Mouse (Mus musculus) thymus, postnatal 14 days (tissue): Measurements from ENCODE around the gene Gm11077.
A peak's percentile ranks its signal among the peaks of the same experiment; 100 is the strongest.

ENCODE experiments used
- DNase-seq: peaks from one replicate; pipeline ENCODE4 v3.0.0; 2021

Gm11077 gene

DNA sequence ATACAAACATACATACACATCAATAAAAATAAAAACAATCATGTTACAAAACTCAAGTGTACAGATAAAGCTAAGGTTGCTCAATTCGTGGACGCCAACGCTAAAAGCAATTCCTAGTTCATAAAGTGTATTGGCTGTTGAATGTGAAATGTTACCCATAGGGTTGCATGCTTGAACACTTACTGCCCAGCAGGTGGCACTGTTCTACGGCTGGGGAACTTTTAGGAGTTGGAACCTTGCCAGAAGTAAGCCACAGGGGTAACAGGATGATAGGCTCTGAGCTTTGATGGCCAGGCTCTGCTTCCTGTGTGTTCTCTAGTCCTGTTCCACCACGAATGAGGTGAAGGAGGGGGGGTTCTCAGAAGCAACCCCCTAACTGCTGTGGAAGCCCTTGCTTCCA is at the start of gene Gm11077:
Gene Gm11077, plus strand, starts transcription at position 13 of the 400 bp plus-strand sequence.
- DNase-seq, result no peak

DNA sequence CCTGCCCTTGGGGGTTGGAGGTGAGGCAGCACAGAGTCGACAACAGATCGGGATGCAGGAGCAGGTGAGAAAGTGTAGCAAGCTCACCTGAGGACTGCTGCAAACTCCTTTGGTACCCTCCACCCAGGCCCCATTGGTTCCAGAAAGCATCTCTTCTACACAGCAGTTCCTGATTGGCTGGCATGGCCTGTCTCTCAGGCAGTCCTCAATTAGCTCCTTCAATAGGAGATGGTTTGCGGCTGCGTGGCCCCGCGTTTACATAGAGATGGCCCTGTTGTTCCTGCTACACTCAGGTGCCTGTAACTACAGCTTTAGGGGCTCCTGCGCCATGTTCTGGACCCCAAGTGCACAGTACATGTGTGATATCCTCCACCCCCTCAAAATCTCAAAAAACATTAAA is 48.4 kb upstream of the Gm11077 start:
- no peak for DNase-seq

DNA sequence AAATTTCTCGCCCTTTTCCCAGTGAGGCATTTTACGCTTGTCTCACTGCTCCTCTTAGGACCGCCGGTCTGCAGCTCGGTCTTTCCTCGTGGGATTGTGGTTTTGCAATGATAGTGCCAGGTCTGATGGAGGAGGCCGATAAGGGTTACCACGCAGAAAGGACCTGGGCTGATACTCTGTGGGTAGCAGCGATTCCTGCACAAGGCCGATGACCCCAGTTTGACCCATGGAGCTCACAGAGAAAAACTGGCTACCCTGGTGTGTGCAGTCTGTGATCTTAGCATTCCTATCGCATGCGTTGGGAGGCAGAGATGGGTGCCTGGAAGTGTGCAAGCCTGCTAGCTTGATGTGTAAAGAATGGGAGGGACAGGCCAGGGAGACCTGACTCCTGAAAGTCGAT is 46.3 kb upstream of the Gm11077 start:
- no peak for DNase-seq

DNA sequence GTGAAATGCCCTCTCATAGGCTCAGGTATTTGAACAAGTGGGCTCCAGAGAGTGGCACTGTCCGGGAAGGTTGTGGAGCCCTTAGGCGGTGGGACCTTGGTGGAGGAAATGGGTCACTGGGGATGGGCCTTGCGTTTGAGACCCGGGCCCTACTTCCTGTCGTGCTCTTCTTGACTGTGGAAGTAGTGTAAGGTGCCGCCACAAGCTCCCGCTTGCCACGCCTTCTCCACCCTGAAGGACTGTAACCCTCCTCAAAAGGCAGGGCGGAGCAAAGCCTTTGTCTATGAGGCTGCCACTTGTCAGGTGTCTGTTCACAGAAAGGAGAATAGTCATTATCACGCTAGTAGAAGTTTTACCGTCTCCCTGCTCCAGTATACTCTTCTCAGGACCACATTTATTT is 44.7 kb upstream of the Gm11077 start:
- DNase-seq, result peak; percentile 18

DNA sequence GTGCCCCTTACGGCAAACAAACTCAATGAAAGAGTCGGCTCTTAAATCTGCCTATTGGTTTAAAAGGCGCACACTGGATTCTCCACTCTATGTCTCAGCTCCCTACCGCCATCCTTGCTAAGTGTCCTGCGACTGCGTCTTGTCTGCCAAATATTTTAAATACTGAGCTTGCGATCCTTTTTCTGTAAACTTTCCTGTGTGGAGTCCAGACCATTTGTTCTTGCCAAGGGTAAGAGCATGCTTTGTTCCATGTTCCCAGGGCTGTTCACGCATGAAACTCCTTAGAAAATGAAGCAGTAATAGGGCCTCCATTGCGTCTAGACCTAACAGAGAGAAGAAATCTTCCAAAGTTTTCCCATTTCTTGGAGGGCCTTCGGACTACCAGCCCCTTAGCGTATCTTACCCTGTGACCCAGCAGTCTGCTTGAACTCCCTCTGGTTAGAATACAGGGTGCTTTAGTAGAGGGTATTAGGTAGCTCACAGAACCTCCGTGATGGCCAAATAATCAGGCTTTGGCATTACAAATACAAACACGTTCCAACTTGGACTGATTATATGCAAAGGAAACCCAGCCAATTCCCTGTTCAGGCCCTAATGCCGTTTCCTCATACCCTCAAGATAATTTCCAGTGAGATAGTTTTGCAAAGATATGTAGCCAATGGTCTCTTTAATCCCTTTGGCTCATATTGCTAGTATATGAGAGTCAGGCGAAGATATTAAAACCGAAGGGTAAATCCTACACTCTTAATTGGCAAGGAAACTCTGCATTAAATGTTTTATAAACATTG is 39.3 kb upstream of the Gm11077 start:
- DNase-seq, result no peak

DNA sequence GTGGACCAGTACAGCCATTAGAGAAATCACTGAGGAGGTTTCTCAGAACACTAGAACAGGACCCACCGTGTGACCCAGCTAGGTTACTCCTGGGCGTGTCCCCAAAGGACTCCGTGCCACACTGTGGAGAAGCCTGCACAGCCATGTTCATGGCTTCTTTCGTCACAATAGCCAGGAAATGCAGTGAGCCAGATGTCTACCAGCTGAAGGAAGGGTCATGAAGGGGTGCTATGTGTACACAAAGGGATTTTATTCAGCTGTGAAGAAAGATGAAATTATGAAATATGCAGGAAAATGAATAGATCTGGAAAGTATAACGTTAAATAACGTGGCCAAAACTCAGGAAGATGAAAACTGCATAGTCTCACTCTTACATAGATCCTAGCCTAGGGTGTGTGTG is 36.9 kb upstream of the Gm11077 start:
- DNase-seq, result no peak

DNA sequence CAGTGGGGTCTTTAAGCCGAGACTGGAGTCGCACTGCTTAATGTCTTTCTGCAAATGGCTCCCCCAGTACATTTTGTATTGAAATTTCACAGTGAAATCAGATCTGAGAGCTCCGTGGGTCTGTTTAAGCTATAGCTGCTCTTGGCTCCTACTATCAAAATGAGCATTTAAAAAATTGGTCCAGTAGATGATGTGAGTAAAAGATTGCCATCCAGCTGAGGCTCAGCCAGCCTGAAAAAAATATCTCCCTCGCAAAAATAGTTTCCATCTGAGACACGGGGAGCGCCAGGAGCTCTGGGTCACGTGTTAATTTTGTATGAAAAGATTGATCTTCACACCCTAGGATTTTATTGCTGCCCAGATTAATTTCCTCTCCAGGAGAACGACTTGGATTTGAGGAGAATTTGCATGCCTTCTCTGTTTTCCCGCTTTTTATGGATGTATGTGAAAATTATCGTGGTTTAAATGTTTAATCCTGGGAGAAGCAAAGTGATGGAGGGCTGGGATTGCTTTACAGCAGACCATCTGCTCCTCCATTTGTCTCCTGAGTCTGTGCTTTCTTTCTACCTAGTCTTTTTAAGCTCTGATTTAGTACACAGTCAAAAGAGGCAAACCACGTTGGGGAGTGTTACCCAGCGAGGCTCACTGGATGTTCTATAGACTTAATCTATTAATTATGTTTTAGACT is 32.7 kb upstream of the Gm11077 start:
- no peak for DNase-seq

DNA sequence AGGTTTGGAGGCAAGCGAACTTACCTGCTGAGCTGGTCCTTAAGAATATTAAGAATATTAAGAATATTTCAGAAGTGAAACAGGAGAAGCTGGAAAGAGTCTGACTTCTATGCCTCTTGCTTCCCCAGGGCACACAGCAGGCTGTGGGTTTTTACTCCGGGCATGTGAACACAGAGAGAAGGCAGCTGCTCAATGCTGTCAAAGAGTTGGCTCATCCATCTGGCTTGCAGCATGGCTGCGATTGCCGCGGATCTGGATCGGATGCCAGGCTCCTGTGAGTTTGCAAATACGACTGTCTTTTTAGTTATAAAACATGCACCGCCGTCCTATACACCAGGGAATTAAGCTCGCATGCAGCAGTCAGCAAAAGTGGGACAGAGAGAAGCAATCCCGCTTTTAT is 31.1 kb upstream of the Gm11077 start:
- no peak for DNase-seq

DNA sequence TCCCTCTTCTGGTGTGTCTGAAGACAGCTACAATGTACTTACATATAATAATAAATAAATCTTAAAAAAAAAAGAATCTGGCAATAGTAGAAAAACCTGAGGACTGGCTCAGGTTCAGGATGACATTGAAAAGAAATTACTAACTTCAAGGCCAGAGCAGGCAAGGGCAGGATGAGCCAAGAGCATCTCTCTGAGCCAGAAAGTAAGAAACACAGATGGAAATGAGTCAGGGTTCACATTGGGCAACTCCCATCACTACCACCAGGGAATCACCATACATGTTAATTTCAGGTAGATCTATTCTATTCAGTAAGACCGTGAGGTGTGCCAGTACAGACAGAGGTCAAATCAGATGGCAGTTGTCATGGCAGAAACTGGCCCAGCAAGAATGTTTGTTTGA is 30.5 kb upstream of the Gm11077 start:
- DNase-seq, result no peak

DNA sequence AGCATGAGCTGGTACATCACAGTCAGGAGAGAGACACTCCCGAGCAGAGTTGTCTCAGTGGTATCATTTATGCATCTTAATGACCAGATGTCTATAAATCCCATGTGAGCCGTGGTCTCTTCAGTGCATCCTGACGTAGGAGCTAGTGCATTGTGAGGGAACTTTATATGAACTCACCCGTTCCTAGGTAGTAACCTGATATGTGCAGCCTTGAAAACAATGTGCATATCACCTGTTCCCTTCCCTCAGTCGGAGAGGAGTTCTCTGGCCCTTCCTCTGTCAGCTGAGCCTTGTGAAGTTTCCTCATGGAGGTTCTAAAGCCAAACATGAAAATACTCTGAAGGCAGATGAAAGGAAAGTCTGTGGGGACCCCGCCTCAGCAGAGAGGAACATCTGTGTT is 27.8 kb upstream of the Gm11077 start:
- DNase-seq, result no peak

DNA sequence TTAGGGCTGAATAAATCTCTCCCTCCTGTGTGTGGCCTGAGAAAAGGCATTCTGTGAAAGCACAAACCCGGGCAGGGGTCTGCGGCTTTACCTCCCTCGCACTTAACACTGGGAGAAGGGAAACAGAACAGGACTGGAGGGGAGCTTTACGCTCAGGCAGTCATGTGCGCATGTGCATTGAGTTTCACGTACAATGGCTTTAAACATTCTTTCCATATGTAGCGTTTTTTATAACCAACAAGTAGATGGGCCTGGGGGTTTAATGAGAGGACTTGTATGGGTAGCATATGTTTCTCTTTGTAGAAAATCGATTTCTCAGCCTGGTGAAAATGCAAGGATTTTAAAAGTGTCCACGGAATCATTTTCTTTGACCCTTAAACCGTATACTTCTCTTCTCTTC is 24.0 kb upstream of the Gm11077 start:
- DNase-seq, result no peak

DNA sequence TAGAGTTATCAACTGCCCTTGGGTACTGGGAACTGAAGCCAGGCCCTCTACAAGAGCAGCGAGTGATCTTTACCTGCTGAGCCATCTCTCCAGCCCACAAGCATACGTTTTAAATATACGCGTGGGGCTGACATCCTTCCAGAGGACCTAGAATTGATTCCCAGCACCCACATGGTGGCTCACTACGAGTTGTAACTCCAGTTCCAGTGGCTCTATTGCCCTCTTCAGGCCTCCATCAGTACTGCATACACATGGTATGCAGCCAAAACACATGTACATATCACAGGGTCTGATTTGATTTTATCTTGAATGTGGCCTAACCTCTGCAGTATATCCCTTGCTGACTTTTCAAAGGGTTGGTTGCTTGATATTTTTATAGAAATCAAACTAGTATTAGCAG is 23.0 kb upstream of the Gm11077 start:
- DNase-seq, result no peak

DNA sequence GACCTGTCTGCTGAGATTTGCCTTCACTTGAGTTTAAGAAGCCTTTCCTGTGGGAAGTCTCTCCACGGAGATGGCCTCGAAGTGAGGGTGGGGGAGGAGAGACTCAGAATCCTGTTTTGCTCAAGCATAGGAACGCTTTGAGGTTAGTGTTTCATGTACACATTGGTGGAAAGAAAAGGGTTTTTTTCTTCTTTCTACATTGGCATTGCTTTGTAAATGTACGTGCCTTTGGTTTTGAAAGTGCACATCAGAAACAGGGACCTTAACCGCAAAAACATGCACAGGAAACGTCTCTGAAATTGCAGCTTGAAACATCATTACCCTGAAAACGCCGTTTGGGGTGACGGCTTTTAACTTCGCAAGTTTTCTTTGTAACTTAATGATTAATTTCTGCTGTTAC is 21.0 kb upstream of the Gm11077 start:
- peak; percentile 59 for DNase-seq

DNA sequence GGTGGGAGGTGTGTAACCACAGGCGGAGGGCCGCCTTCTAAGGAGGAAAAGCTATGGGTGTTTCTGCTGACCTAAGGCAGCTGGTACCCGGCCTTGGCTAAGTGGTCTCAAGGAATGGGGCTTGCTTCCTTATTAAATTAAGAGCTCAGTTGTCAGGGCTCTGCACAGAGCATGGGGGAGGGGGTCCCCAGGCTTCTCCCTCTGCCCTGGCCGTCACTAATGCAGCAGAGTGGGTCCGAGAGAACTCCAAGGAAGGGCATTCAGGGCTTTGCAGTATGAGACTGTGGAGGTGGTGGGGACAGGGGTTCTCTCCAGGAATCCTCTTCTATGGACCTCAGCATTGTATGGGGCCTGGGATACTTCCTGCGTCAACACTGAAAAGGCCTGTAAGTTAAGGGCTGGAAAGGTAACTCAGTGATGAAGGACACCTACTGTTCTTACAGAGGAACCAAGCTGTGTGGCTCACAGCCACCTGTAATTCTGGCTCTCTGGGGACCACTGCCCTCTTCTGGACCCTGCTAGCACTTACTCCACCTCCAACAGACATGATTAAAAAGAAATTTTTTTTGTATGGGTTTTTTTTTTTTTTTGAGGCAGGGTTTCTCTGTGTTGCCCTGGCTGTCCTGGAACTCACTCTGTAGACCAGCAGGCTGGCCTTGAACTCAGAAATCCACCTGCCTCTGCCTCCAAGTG is 19.5 kb upstream of the Gm11077 start:
- DNase-seq, result peak; percentile 56

DNA sequence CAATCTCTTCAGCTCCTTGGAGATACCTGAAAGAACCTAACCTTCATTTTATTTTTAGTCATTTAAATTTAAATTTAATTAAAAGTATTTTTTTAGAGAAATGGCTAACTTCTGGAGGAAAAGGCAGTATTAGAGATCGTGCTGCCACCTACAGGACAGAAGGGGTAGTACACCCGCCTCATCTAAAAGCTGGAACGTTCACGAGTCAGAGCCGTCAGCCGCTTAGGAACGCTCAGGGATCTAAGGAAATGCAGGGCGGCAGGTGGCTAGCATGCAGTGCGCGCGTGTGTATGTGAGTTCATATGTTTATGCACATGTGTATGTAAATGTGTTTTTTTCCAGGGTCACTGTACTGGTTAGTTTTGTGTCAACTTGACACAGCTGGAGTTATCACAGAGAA is 16.3 kb upstream of the Gm11077 start:
- DNase-seq, result peak; percentile 68

DNA sequence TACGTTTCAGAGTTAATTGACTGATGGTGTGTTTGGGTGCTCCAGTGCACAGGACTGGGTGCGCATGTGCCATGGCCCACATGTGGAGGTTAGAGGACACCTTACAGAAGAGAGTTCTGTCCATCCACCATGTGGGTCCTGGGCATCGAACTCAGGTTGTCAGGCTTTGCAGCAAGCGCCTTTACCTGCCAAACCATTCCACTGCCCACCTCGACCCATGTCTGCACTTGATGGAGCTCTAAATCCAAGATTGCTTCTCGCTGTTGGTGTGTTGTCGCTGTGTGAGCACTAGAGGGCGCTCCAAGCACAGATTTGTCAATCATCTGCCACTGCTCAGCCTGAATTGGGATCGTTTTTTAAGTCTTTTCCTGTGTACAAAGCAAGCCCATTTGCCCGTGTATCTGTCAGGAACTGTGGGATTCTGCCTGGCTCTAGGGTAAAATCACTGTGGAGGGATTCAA is 14.1 kb upstream of the Gm11077 start:
- peak; percentile 77 for DNase-seq

DNA sequence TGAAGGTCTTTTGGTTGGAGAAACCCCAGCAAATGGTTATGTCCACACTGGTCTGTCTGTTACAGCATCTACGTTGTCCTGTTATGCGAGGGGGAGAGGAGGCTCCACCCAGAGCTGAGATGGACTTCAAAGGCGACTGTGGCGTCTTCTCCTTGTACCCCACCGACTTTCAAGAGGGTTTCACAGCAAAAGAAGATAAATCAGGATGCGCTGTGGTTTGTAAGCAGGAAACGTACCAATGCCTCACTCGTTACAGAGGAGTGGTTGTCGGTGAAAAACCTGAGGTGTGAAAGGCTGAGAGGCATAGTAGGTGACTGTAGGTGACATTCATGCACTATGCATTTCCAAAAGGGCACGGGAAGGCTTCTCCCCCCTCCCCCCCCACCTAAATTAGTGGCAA is 7.0 kb upstream of the Gm11077 start:
- no peak for DNase-seq

DNA sequence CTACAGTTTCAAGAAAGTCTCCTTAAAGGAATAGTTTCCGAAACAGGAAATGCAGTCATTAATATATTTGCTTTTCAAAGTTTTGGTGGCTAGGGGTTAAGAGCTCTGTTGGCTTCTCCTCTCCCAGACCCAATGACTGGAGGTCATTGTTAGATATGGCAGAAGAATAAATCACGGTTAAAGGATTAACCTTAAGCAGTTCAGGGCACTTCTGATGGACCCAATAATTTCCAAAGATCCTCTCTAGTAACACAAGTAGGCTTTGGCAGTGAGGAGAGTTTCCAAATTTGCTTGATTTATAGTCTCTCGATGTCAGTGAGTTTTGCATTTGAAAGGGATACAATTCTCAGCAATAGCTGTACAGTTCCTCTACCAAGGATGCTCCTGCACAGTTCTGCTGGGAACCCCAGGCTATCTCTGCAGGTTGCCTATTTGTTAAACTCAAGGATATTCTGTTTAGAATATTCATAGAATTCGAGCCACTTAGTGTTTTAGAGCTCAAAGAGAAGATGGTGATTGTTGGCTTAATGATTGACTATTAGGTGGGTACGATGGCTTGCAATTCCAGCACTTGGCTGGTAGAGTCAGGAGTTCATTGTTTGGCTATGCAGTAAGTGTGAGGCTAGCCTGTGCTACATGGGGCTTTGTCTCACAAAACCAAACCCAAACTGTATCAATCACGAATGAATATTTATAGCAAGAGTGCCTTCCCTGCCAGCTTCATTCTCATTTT is 1.8 kb downstream of the Gm11077 start:
- no peak for DNase-seq

DNA sequence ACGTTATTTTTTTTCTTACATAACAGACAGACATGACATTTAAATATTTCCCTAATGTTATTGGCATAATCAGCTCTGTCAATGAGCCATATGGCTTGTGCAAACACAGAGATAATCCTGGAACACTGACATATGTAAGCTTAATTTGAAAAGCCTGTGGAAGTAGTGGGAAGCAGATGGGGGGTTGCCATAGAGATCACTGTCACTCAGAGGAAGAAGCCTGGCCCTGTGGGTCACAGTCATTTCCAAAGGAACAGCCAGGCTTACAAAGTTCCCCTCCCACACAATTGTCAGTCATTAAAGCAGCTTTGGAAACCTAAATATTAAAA is 2.3 kb downstream of the Gm11077 start:
- no peak for DNase-seq

DNA sequence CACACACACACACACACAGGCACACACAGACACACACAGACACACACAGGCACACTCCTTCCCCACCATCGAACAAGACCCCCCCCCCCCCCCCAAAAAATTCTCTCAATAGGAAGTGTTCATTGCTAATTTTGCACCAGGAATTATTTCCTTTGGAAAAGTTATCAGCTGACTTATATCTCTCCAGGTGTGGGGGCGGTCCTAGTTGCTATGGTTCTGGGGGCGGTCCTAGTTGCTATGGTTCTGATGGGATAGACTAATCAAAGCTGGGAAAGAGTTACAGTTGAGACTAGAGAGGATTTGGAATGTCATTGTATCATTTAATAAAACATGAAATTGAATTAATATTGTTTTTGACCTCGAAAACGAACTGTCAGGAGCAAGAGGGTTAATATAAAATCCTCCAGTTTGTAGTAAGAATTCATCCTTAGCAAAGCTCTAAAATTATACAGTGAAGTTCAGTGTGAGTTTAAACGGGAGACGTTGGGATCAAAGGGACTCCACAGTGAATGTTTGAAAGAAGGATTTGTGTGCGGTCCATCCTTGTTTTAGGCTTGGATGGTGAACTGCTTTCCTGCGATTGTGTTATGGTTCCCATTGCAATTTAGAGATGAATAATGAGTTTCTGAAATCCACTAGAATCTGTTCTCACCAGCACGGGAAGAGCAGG is 4.0 kb downstream of the Gm11077 start:
- DNase-seq, result no peak

DNA sequence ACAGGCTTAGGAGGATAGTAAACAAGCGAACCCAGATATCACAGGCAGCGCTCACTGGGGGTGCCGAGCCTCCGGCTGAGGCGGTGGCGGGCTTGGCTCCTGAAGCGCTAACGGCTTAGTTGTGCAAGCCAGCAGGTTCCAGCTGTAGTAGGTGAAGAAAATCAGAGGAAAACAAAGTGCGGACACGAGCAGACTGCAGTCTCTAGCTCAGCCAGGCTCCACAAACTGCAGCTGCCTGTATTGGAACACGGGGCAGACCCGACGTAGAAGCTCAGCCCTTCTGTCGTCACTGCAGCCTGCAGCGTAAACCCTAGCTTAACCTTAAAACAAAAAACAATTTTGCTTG is 4.5 kb downstream of the Gm11077 start:
- peak; percentile 40 for DNase-seq

DNA sequence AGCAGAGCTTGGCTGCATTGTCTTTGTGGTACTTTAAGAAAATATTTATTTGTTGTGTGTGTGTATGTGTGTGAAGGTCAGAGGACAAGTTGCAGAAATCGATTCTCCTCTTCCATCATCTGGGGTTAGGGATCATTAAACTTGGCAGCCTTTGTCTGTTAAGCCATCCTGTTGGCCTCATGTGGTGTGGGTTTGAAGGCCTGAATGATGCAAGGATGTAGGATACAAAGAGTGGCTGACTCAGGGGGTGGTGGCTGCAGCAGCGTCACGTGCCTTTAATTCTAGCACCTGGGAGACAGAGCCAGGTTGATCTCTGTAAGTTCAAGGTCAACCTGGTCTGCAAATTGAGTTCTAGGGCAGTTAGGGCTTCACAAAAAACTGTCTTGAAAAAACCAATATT is 16.5 kb downstream of the Gm11077 start:
- DNase-seq, result no peak

DNA sequence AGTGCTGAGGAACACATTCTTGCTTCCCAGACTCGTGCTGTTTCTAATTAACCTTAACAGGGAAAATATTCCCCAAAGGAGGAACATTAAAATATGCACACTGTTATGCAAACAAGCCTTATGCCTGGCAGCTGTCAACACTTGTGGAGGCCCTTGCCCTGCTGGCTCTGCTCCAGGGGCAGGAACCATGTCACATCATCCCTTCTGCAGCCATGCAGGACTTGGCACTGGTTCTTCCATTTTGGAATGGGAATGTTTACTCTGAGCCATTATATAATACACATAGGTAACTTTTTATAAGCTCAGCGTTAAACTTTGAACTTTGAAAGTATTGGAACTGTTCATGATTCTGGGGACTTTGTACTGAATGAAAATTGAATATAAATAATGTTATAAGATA is 18.5 kb downstream of the Gm11077 start:
- DNase-seq, result no peak
